Mouse (Mus musculus) liver, embryonic 14.5 days (tissue): ENCODE data around the gene Ovch2. TPM values are rescaled to one million over a fixed set of nuclear protein-coding genes. Genes with fewer than 3 reads are reported as not detected.

Experiments
- ATAC-seq: fragments of 200-750 bp; cut with Nextera tagmentation; 2 replicates; pipeline ENCODE4 v1.8.0; 2017; ENCODE audit warnings: moderate number of reproducible peaks, mild to moderate bottlenecking, moderate library complexity; ENCODE audit not compliant: insufficient read depth
- DNase-seq, 3 experiments: peaks; one replicate each; pipeline ENCODE4 v3.0.0-alpha.2; 2012 to 2013; ENCODE audit warnings: low read depth in 3 of 3, low spot score in 3 of 3
- H3K27ac ChIP-seq: fragments of 300-500 bp; sonication (generic); 2 replicates; pipeline ENCODE4 v1.5.1; 2014; ENCODE audit warnings: moderate library complexity, mild to moderate bottlenecking, control low read depth, inconsistent platforms
- H3K27me3 ChIP-seq: fragments of 300-500 bp; sonication (generic); 2 replicates; pipeline ENCODE4 v1.6.1; 2014; ENCODE audit warnings: mild to moderate bottlenecking, low read length, moderate library complexity; ENCODE audit not compliant: control insufficient read depth, insufficient read depth
- H3K36me3 ChIP-seq: fragments of 300-500 bp; sonication (generic); replicated peaks from 2 replicates; pipeline ENCODE4 v1.6.1; 2014; ENCODE audit warnings: low read depth; ENCODE audit not compliant: control insufficient read depth, insufficient read depth
- H3K4me1 ChIP-seq, 2 experiments: fragments of 200-500 bp in 1 of 2; fragments of 300-500 bp in 1 of 2; sonication (generic) in 1 of 2; replicated peaks; 2 replicates each; pipeline ENCODE4 v1.6.1; 2012 to 2014; ENCODE audit warnings: antibody characterized with exemption in 1 of 2, inconsistent platforms in 1 of 2, low read length in 1 of 2; ENCODE audit not compliant: control insufficient read depth in 2 of 2, insufficient read depth in 2 of 2
- H3K4me2 ChIP-seq: fragments of 300-500 bp; sonication (generic); 2 replicates; pipeline ENCODE4 v1.6.1; 2014; ENCODE audit warnings: low read depth, mild to moderate bottlenecking, control low read depth, moderate library complexity
- H3K4me3 ChIP-seq, 2 experiments: fragments of 200-500 bp in 1 of 2; fragments of 300-500 bp in 1 of 2; sonication (generic) in 1 of 2; 2 replicates each; pipeline ENCODE4 v1.5.1; 2012 to 2014; ENCODE audit warnings: low read depth in 2 of 2, low read length in 2 of 2, mild to moderate bottlenecking in 2 of 2, control low read depth in 1 of 2, inconsistent platforms in 1 of 2, moderate library complexity in 1 of 2; ENCODE audit not compliant: insufficient read depth in 1 of 2
- H3K9ac ChIP-seq: fragments of 300-500 bp; sonication (generic); replicated peaks from 2 replicates; pipeline ENCODE4 v1.6.1; 2014; ENCODE audit warnings: mild to moderate bottlenecking, control low read depth, moderate library complexity
- H3K9me3 ChIP-seq: fragments of 300-500 bp; sonication (generic); 2 replicates; pipeline ENCODE4 v1.6.1; 2016; ENCODE audit warnings: low read length, mixed read lengths; ENCODE audit not compliant: control insufficient read depth
- CTCF ChIP-seq: IDR thresholded peaks from 2 replicates; pipeline ENCODE4 v1.5.1; 2016; ENCODE audit warnings: antibody characterized with exemption, low read depth, control low read depth
- EP300 ChIP-seq: IDR thresholded peaks from 2 replicates; pipeline ENCODE4 v1.6.1; 2016; ENCODE audit warnings: antibody characterized with exemption, low read depth
- WGBS: fragments of 180-500 bp; shearing (Covaris S2); extraction: QIAGEN DNeasy Blood & Tissue Kit; methylation state at CpG from one replicate; pipeline ENCODE4 v1.1.7; 2014; ENCODE audit not compliant: insufficient replicate concordance; 5-methylcytosine and 5-hydroxymethylcytosine counted together
- polyA plus RNA-seq, 2 experiments: library from polyadenylated mRNA; depleted of rRNA in 1 of 2; stranded (reverse) in 1 of 2; unstranded in 1 of 2; fragments of >200 nt; fragmentation: Nextera tagmentation in 1 of 2; extraction: Ambion mirVana in 1 of 2; gene quantifications; 2 replicates each; pipeline versions ENCODE4 v1.2.1 to v1.2.3; 2012 to 2014

Ovch2 gene
- polyA plus RNA-seq, 2 experiments = not detected

DNA sequence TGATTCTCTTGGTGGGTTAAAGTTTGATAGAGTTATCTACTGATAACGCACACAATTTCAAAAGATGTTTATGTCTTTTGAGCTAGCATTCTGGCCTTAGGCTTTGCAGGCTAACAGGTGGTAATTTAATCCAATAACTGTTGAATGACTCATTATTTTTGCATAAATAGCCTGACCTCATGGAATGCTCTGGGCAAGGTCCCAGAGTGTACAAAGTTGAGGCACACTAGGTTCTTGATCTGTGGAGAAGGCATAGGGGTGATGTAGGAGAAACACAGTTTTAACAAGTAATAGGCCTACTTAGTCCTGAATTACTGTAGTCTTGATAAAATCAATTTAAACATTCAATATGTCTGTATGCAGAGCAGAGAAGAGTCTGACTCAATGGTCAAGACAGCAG lies 22.8 kb downstream of the Ovch2 start:
- Histone ChIP-seq H3K4me1 (no peaks in the 10 kb centered on the region), H3K27me3 (no peaks in the 10 kb centered on the region), H3K4me2 (no peak overlapping the region), H3K36me3 (no peaks in the 10 kb centered on the region), H3K27ac (no peak overlapping the region), H3K4me3 (no peak overlapping the region), H3K9me3 (no peaks in the 10 kb centered on the region), H3K9ac (no peak overlapping the region)
- ATAC-seq (no peak), DNase-seq (no peak)
- TF ChIP-seq EP300 = no peak
- no peak for TF ChIP-seq CTCF
- WGBS = 38% methylated on average over 1 of the region's 1 CpGs

GRCm38 (mm10) chr7:107770812-107771211 lies 30.2 kb downstream of the Ovch2 start:
- DNase-seq = no peak
- H3K36me3 ChIP-seq = no peaks in the 10 kb centered on the region
- H3K9me3 ChIP-seq = no peaks in the 10 kb centered on the region
- WGBS = 57% methylated on average over 6 of the region's 6 CpGs
- no peak for ATAC-seq
- no peak overlapping the region for H3K27ac ChIP-seq
- H3K4me2 ChIP-seq = no peak overlapping the region
- H3K4me1 ChIP-seq = no peaks in the 10 kb centered on the region
- TF ChIP-seq CTCF (no peak), EP300 (no peak)
- no peak overlapping the region for H3K4me3 ChIP-seq
- H3K27me3 ChIP-seq = no peaks in the 10 kb centered on the region
- H3K9ac ChIP-seq = no peak overlapping the region

GRCm38 (mm10) chr7:107757308-107758151 lies 43.5 kb downstream of the Ovch2 start, which contains the start of gene Cyb5r2:
Cyb5r2 (minus strand) TSS chr7:107758032.
- ATAC-seq (no peak), DNase-seq (no peak)
- no peaks in the 10 kb centered on the region for H3K36me3 ChIP-seq
- TF ChIP-seq EP300 (no peak), CTCF (no peak)
- H3K9ac ChIP-seq = no peak within 1 kb of the TSS
- no peaks in the 10 kb centered on the region for H3K4me1 ChIP-seq
- no peak within 1 kb of the TSS for H3K4me3 ChIP-seq
- 12% methylated on average over 23 of the region's 23 CpGs for WGBS
- H3K9me3 ChIP-seq = no peaks in the 10 kb centered on the region
- H3K27me3 ChIP-seq = no peaks in the 10 kb centered on the region
- no peak within 1 kb of the TSS for H3K27ac ChIP-seq
- H3K4me2 ChIP-seq = no peak within 1 kb of the TSS

DNA sequence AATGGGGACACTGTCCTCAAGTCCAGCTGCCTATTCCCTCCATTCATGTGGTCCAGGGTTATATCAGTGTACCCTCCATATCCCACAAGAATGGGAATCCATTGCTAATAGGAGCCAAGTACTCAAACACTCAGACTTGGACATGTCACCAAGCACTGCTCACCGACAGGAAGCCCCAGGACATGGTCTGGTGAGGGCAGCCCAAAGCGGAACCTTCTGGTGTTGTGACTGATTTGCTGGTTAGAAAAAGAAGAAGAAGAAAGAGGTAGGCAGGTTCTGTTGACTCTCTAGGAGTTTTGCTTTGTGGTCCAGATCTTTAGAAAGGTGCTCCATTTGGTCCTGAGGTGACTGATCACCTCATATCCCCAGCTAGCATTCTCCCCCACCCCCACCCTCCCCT lies 44.3 kb downstream of the Ovch2 start:
- WGBS = 50% methylated on average over 2 of the region's 2 CpGs
- no peak for ATAC-seq
- no peaks in the 10 kb centered on the region for H3K9me3 ChIP-seq
- no peaks in the 10 kb centered on the region for H3K4me1 ChIP-seq
- no peaks in the 10 kb centered on the region for H3K27me3 ChIP-seq
- DNase-seq = no peak
- no peak overlapping the region for H3K9ac ChIP-seq
- no peaks in the 10 kb centered on the region for H3K36me3 ChIP-seq
- TF ChIP-seq CTCF (no peak), EP300 (no peak)
- H3K27ac ChIP-seq = no peak overlapping the region
- no peak overlapping the region for H3K4me2 ChIP-seq
- H3K4me3 ChIP-seq = no peak overlapping the region

- Histone ChIP-seq H3K36me3 (no peaks in the 10 kb centered on the region), H3K9me3 (no peaks in the 10 kb centered on the region), H3K27me3 (no peaks in the 10 kb centered on the region), H3K4me2 (no peak overlapping the region), H3K4me1 (no peaks in the 10 kb centered on the region), H3K4me3 (no peak overlapping the region), H3K27ac (no peak overlapping the region), H3K9ac (no peak overlapping the region)
- 53% methylated on average over 3 of the region's 3 CpGs for WGBS
- ATAC-seq (no peak), DNase-seq (no peak)
- TF ChIP-seq CTCF = no peak
These were observed 45.1 kb downstream of the Ovch2 start for GRCm38 (mm10) chr7:107755905-107756304.
